Mouse (Mus musculus): ENCODE measurements around the gene Bcl2l12. TPM values are rescaled to one million over a fixed set of nuclear protein-coding genes. Genes with fewer than 3 reads are reported as not detected.

The Bcl2l12 gene
- polyA plus RNA-seq, 1 experiment from 2014 or later: 43.2 TPM

DNA sequence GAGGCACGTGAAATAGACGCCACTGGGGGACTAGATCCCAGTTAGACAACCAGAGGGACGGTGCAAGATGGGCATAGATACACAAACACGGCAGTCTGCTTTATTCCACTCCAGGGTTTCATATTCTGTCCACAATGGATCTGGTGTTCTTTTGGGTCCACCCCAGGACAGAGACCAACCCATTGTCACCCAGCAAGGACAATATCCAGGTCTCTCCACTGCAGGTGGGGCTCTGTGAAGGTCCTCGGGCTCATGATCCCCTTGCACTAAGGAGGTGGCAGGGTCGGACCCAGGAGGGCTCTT, 23.4 kb downstream of the Bcl2l12 start:
- Histone ChIP-seq H3K9ac (ENCODE audit: low read depth, low read length) (no peak overlapping the region), H3K36me3 (ENCODE audit: control insufficient read depth, insufficient read depth, low read length) (peaks cover 37% of the 10 kb centered on the region), H3K4me2 (peak overlapping the region; percentile 64), H3K9me3 (replicated peaks; ENCODE audit: control insufficient read depth, low read length) (no peaks in the 10 kb centered on the region), H3K27me3 (ENCODE audit: control insufficient read depth, insufficient read depth, low read length) (no peaks in the 10 kb centered on the region), H3K27ac (ENCODE audit: low read depth, low read length) (no peak overlapping the region), H3K4me1 (ENCODE audit: control insufficient read depth, insufficient read depth, low read length) (peaks cover 9% of the 10 kb centered on the region; the same call in 1 of the 2 replicates), H3K4me3 (ENCODE audit: low read depth, low read length) (no peak overlapping the region)
- no peak for ATAC-seq (replicated peaks; ENCODE audit: insufficient number of reproducible peaks, low FRiP score, low TSS enrichment)
- WGBS (ENCODE audit: insufficient replicate concordance): 27% methylated on average over 6 of the region's 6 CpGs

DNA sequence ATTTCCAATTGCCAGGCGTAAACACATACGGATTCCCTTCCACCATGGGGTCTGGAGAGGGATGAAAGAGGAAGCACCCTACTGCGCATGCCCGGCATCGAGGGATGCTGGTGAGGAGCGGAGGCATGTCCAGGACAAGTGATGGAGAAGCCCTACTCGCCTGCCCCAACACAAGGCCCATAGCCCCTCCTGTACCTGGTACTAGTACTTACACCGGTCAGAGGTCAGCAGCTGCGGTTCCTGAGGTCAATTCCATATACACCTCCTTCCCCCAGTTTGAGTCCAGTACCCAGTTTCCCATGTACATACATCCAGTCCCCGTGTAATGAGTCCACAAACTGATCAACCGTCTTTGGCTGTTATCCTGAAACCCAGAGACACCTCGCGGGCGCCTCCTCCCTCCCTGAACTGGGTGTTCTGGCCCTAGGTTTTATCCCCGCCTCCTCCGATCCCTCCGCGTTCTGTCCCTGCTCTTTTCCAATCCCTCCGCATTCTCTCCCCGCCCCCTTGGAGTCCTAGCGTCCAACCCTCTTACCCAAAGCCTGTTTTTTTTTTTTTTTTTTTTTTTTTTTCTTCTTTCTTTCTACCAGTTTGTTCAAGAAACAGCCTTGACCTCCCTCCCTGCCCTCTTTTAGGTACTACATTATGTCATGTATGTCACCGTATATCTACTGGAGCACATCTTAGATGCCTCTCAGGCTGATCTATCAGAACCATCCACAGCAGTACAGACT, 24.0 kb downstream of the Bcl2l12 start, which contains the start of gene Cpt1c:
TSS of gene Cpt1c (minus strand) at position 469 of the 734 bp plus-strand sequence.
- ATAC-seq (replicated peaks; ENCODE audit: insufficient number of reproducible peaks, low FRiP score, low TSS enrichment): no peak
- Histone ChIP-seq H3K9me3 (replicated peaks; ENCODE audit: control insufficient read depth, low read length) (no peaks in the 10 kb centered on the region), H3K27ac (ENCODE audit: low read depth, low read length) (peak within 1 kb of the TSS; percentile 8; the same call in 1 of the 2 replicates), H3K4me1 (ENCODE audit: control insufficient read depth, insufficient read depth, low read length) (peaks cover 9% of the 10 kb centered on the region; the same call in 1 of the 2 replicates), H3K9ac (ENCODE audit: low read depth, low read length) (peak within 1 kb of the TSS; percentile 23), H3K4me2 (peak within 1 kb of the TSS; percentile 64), H3K4me3 (ENCODE audit: low read depth, low read length) (peak within 1 kb of the TSS; percentile 35), H3K27me3 (ENCODE audit: control insufficient read depth, insufficient read depth, low read length) (no peaks in the 10 kb centered on the region), H3K36me3 (ENCODE audit: control insufficient read depth, insufficient read depth, low read length) (peaks cover 32% of the 10 kb centered on the region)
- 4% methylated on average over 22 of the region's 22 CpGs for WGBS (ENCODE audit: insufficient replicate concordance)

DNA sequence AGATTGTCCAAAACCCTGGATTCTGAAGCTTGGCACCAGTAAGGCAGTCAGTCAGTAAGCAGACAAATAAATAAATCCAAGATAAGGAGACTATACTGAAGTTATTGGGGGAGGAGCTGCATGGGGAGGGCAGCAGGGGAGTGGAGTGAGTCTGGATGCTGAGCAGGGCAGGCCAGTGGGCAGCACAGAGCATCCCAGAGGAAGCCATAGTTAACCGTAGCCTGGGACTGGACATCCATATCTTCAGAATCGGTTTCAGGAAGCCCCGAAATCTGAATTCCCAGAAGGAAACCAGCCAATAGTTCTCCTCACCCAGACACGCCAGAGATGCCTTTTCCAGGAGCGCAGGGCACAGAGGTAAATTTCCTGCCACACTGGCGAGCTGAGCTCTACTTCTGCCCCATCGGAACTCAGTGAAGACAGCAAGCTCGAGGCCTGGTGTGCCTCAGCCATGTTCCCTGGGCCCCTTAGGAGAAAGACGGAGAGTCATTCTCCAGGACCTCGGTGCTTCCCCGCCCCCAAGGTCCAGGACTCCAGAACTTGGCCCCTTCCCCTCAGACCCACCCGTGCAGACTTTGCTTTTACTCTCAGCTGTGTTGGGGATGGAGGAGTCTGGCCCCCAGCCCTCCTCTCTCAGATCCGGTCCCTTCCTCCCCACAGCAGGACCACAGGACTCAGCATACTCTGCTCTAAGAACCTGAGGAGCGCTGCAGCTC, 24.9 kb downstream of the Bcl2l12 start:
- Histone ChIP-seq H3K4me2 (peak overlapping the region; percentile 64), H3K9me3 (replicated peaks; ENCODE audit: control insufficient read depth, low read length) (no peaks in the 10 kb centered on the region), H3K4me3 (ENCODE audit: low read depth, low read length) (peak overlapping the region; percentile 35), H3K9ac (ENCODE audit: low read depth, low read length) (peak overlapping the region; percentile 46), H3K27me3 (ENCODE audit: control insufficient read depth, insufficient read depth, low read length) (no peaks in the 10 kb centered on the region), H3K27ac (ENCODE audit: low read depth, low read length) (no peak overlapping the region), H3K36me3 (ENCODE audit: control insufficient read depth, insufficient read depth, low read length) (peaks cover 23% of the 10 kb centered on the region), H3K4me1 (ENCODE audit: control insufficient read depth, insufficient read depth, low read length) (peaks cover 9% of the 10 kb centered on the region; the same call in 1 of the 2 replicates)
- ATAC-seq (replicated peaks; ENCODE audit: insufficient number of reproducible peaks, low FRiP score, low TSS enrichment): no peak
- WGBS (ENCODE audit: insufficient replicate concordance): 39% methylated on average over 14 of the region's 14 CpGs

DNA sequence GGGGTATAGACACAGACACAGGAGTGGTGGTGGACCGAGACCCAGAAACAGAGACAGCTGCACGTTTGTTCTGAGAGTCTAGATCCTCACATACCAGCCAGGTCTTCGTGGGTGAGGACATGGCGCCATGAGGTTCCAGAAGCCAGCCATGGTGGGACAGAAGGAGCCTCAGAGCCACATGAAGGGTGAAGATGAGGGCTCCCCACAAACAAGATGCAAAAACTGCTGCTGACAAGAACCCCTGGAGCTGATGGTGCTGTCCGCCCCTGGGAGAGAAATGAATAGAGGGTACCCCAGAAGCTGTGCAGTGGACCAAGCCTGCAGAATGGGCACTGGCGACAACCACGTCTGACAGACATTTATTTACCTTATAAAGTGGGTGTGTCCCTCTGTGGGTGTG, 27.4 kb downstream of the Bcl2l12 start:
- no peak overlapping the region; the same call in 1 of the 2 replicates for H3K9ac ChIP-seq (ENCODE audit: low read depth, low read length)
- no peaks in the 10 kb centered on the region for H3K36me3 ChIP-seq (ENCODE audit: control insufficient read depth, insufficient read depth, low read length)
- ATAC-seq (replicated peaks; ENCODE audit: insufficient number of reproducible peaks, low FRiP score, low TSS enrichment): no peak
- peak overlapping the region; percentile 59 for H3K4me3 ChIP-seq (ENCODE audit: low read depth, low read length)
- H3K9me3 ChIP-seq (replicated peaks; ENCODE audit: control insufficient read depth, low read length): no peaks in the 10 kb centered on the region
- WGBS (ENCODE audit: insufficient replicate concordance): 72% methylated on average over 7 of the region's 7 CpGs
- peaks cover 9% of the 10 kb centered on the region; the same call in 1 of the 2 replicates for H3K4me1 ChIP-seq (ENCODE audit: control insufficient read depth, insufficient read depth, low read length)
- H3K27me3 ChIP-seq (ENCODE audit: control insufficient read depth, insufficient read depth, low read length): no peaks in the 10 kb centered on the region
- H3K4me2 ChIP-seq: peak overlapping the region; percentile 65
- no peak overlapping the region for H3K27ac ChIP-seq (ENCODE audit: low read depth, low read length)

DNA sequence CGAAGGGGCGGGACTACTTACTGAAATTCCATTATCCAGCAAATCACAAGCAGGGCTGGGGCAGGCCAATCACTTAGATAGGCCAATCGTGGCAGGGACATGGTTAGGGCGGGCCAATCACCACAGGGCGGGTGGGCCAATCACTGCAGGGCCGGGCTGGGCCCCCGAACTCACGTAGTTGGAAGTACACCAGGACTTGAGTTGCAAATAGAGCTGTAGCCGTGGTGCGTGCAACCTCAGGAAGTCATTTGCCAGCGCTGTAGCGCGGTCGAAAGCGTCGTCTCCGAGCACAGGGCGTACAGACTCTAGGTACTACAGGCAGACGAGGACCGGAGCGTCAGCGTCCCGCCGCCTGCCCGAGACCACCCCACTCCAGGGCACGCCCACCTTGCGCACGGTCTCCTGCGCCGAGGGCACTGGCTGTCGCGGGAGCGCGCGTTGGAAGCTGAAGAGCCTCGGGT, 28.3 kb downstream of the Bcl2l12 start:
- under 1% methylated on average over 36 of the region's 36 CpGs for WGBS (ENCODE audit: insufficient replicate concordance)
- no peaks in the 10 kb centered on the region for H3K27me3 ChIP-seq (ENCODE audit: control insufficient read depth, insufficient read depth, low read length)
- peak overlapping the region; percentile 65 for H3K4me2 ChIP-seq
- H3K4me3 ChIP-seq (ENCODE audit: low read depth, low read length): peak overlapping the region; percentile 59
- H3K27ac ChIP-seq (ENCODE audit: low read depth, low read length): peak overlapping the region; percentile 79; the same call in 1 of the 2 replicates
- H3K36me3 ChIP-seq (ENCODE audit: control insufficient read depth, insufficient read depth, low read length): no peaks in the 10 kb centered on the region; the same call in 1 of the 2 replicates
- ATAC-seq (replicated peaks; ENCODE audit: insufficient number of reproducible peaks, low FRiP score, low TSS enrichment): peak; percentile 93
- H3K9ac ChIP-seq (ENCODE audit: low read depth, low read length): peak overlapping the region; percentile 71
- H3K4me1 ChIP-seq (ENCODE audit: control insufficient read depth, insufficient read depth, low read length): peaks cover 9% of the 10 kb centered on the region; the same call in 1 of the 2 replicates
- no peaks in the 10 kb centered on the region for H3K9me3 ChIP-seq (replicated peaks; ENCODE audit: control insufficient read depth, low read length)

DNA sequence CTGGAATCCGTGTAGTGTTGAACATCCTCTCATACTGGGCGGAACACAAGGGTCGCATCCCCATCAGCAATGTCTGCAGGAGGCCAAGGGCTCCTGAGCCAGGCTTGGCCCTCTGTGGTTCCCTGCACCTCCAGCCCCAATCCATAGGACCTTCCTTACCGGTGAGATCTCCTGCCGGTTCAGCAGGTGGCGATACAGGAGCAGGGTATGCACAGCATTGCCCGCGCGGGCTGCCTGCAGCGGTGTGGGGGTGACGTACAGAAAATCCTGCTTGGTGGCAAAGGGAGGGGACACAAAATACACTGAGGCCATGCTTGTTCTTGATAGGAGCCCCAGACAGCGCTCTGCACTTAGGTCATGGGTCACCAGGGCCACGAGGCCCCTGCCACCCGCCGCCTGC, 31.9 kb downstream of the Bcl2l12 start:
- no peak overlapping the region for H3K4me3 ChIP-seq (ENCODE audit: low read depth, low read length)
- no peaks in the 10 kb centered on the region for H3K9me3 ChIP-seq (replicated peaks; ENCODE audit: control insufficient read depth, low read length)
- H3K27me3 ChIP-seq (ENCODE audit: control insufficient read depth, insufficient read depth, low read length): no peaks in the 10 kb centered on the region
- H3K9ac ChIP-seq (ENCODE audit: low read depth, low read length): no peak overlapping the region
- no peak overlapping the region for H3K27ac ChIP-seq (ENCODE audit: low read depth, low read length)
- peaks cover 4% of the 10 kb centered on the region; the same call in 1 of the 2 replicates for H3K36me3 ChIP-seq (ENCODE audit: control insufficient read depth, insufficient read depth, low read length)
- no peak for ATAC-seq (replicated peaks; ENCODE audit: insufficient number of reproducible peaks, low FRiP score, low TSS enrichment)
- peaks cover 4% of the 10 kb centered on the region; the same call in 1 of the 2 replicates for H3K4me1 ChIP-seq (ENCODE audit: control insufficient read depth, insufficient read depth, low read length)
- H3K4me2 ChIP-seq: no peak overlapping the region
- 53% methylated on average over 15 of the region's 15 CpGs for WGBS (ENCODE audit: insufficient replicate concordance)

DNA sequence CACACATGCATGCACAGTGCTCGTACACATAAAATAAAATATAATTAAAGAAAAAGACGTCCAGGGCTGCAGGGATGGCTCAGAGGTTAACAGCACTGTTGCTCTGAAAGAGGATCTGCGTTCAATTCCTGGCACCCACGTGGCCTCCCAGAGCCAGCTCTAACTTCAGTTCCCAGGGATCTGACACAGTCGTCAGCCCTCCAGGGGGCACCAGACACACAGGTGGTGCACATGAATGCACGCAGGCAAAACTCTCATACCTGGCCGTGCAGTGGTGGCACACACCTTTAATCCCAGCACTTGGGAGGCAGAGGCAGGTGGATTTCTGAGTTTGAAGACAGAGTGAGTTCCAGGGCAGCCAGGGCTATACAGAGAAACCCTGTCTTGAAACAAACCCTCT, 32.5 kb downstream of the Bcl2l12 start:
- Histone ChIP-seq H3K4me1 (ENCODE audit: control insufficient read depth, insufficient read depth, low read length) (peaks cover 2% of the 10 kb centered on the region; the same call in 1 of the 2 replicates), H3K9ac (ENCODE audit: low read depth, low read length) (no peak overlapping the region), H3K27me3 (ENCODE audit: control insufficient read depth, insufficient read depth, low read length) (no peaks in the 10 kb centered on the region), H3K27ac (ENCODE audit: low read depth, low read length) (no peak overlapping the region), H3K36me3 (ENCODE audit: control insufficient read depth, insufficient read depth, low read length) (peaks cover 7% of the 10 kb centered on the region), H3K4me3 (ENCODE audit: low read depth, low read length) (no peak overlapping the region), H3K4me2 (no peak overlapping the region), H3K9me3 (replicated peaks; ENCODE audit: control insufficient read depth, low read length) (no peaks in the 10 kb centered on the region)
- WGBS (ENCODE audit: insufficient replicate concordance): 72% methylated on average over 7 of the region's 7 CpGs
- ATAC-seq (replicated peaks; ENCODE audit: insufficient number of reproducible peaks, low FRiP score, low TSS enrichment): no peak

DNA sequence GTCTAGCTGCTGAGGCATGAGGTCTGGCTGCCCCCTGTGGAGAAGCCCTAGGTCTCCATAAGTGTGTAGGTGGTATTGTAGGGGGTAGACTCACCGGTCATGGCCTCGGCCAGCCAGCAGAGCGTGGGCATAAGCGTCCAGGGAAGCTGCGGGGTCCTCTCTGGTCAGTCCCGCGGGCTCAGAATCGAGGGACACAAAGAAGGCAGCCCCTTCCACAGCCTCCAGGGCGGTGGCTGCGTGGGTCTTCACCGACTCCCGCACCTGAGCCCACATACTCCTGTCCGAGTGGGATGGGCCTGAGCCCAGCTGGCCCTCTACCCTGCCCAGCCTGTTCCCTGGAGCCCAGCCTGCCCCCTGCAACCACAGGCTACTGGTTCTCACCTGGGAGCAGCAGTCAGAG, 33.5 kb downstream of the Bcl2l12 start:
- Histone ChIP-seq H3K4me3 (ENCODE audit: low read depth, low read length) (no peak overlapping the region), H3K9ac (ENCODE audit: low read depth, low read length) (no peak overlapping the region), H3K4me2 (no peak overlapping the region), H3K36me3 (ENCODE audit: control insufficient read depth, insufficient read depth, low read length) (peaks cover 7% of the 10 kb centered on the region), H3K27ac (ENCODE audit: low read depth, low read length) (no peak overlapping the region), H3K9me3 (replicated peaks; ENCODE audit: control insufficient read depth, low read length) (no peaks in the 10 kb centered on the region), H3K4me1 (ENCODE audit: control insufficient read depth, insufficient read depth, low read length) (no peaks in the 10 kb centered on the region), H3K27me3 (ENCODE audit: control insufficient read depth, insufficient read depth, low read length) (no peaks in the 10 kb centered on the region)
- ATAC-seq (replicated peaks; ENCODE audit: insufficient number of reproducible peaks, low FRiP score, low TSS enrichment): no peak
- WGBS (ENCODE audit: insufficient replicate concordance): 89% methylated on average over 13 of the region's 13 CpGs
